Mouse (Mus musculus) liver, postnatal 0 days (tissue): ENCODE data around the gene Leo1.

ENCODE experiments used
- CTCF ChIP-seq: sonication (generic); IDR thresholded peaks from 2 replicates; pipeline ENCODE4 v1.5.1; 2016; ENCODE audit warnings: antibody characterized with exemption, low read depth
- EP300 ChIP-seq: IDR thresholded peaks from 2 replicates; pipeline ENCODE4 v1.6.1; 2016; ENCODE audit warnings: antibody characterized with exemption, low read depth, mild to moderate bottlenecking

- TF ChIP-seq CTCF: no peak
- TF ChIP-seq EP300: no peak
Measured at GRCm38 (mm10) chr9:75400639-75401038, 40.7 kb upstream of the Leo1 start.
